8 mouse cellular contexts compared by ENCODE assay signal in genomic region chr2:60961281-60961680, GRCm38 (mm10). TPM values are rescaled to one million over a fixed set of nuclear protein-coding genes. Genes with fewer than 3 reads are reported as not detected.
DNase-seq lines count a peak whose midpoint lies in the region; ATAC-seq and TF ChIP-seq lines count a peak whose summit lies in the region.

No protein-coding gene starts in this region.

- peak overlapping the region; percentile 86 for H3K4me2 ChIP-seq in forebrain, embryonic 13.5 days
- H3K4me2 ChIP-seq in kidney, embryonic 14.5 days (replicated peaks; ENCODE audit: low read depth, low read length) = peak overlapping the region; percentile 59
- H3K4me2 ChIP-seq in midbrain, embryonic 16.5 days (ENCODE audit: low read length) = peak overlapping the region; percentile 67

- ATAC-seq in forebrain, embryonic 13.5 days = no peak
- no peak for ATAC-seq in kidney, embryonic 14.5 days (ENCODE audit: low FRiP score, low TSS enrichment)
- no peak for ATAC-seq in midbrain, embryonic 16.5 days

- no peak overlapping the region for H3K9ac ChIP-seq in forebrain, embryonic 13.5 days
- H3K9ac ChIP-seq in kidney, embryonic 14.5 days (ENCODE audit: low read depth, low read length) = peak overlapping the region; percentile 89; the same call in 1 of the 2 replicates
- H3K9ac ChIP-seq in midbrain, embryonic 16.5 days (ENCODE audit: low read depth, low read length) = peak overlapping the region; percentile 18; the same call in 1 of the 2 replicates

- peaks cover 26% of the 10 kb centered on the region; the same call in 1 of the 2 replicates for H3K27me3 ChIP-seq in forebrain, embryonic 13.5 days
- no peaks in the 10 kb centered on the region for H3K27me3 ChIP-seq in kidney, embryonic 14.5 days (ENCODE audit: control insufficient read depth, insufficient read depth, low read length)
- H3K27me3 ChIP-seq in midbrain, embryonic 16.5 days (ENCODE audit: control insufficient read depth, insufficient read depth, low read depth, low read length) = no peaks in the 10 kb centered on the region

- H3K27ac ChIP-seq in gastrocnemius, adult 2 months = peak overlapping the region; percentile 99
- H3K27ac ChIP-seq in forebrain, embryonic 13.5 days = no peak overlapping the region
- H3K27ac ChIP-seq in kidney, embryonic 14.5 days (ENCODE audit: low read depth, low read length) = peak overlapping the region; percentile 52; the same call in 1 of the 2 replicates
- no peak overlapping the region for H3K27ac ChIP-seq in midbrain, embryonic 16.5 days (ENCODE audit: low read length)

- H3K9me3 ChIP-seq in forebrain, embryonic 13.5 days (replicated peaks) = no peaks in the 10 kb centered on the region
- H3K9me3 ChIP-seq in kidney, embryonic 14.5 days (ENCODE audit: control insufficient read depth, low read length) = no peaks in the 10 kb centered on the region
- H3K9me3 ChIP-seq in midbrain, embryonic 16.5 days (replicated peaks; ENCODE audit: control insufficient read depth, low read length, poor library complexity, severe bottlenecking) = no peaks in the 10 kb centered on the region

- TF ChIP-seq CTCF in gastrocnemius, adult 2 months (IDR thresholded peaks at IDR 0.05) = no peak

- WGBS in forebrain, embryonic 13.5 days = 53% methylated on average over 5 of the region's 5 CpGs
- WGBS in kidney, embryonic 14.5 days = 31% methylated on average over 5 of the region's 5 CpGs
- WGBS in midbrain, embryonic 16.5 days = 57% methylated on average over 5 of the region's 5 CpGs

- H3K4me1 ChIP-seq in forebrain, embryonic 13.5 days = peaks cover 12% of the 10 kb centered on the region
- peaks cover 7% of the 10 kb centered on the region for H3K4me1 ChIP-seq in kidney, embryonic 14.5 days (ENCODE audit: control insufficient read depth, insufficient read depth, low read length)
- H3K4me1 ChIP-seq in midbrain, embryonic 16.5 days (ENCODE audit: control insufficient read depth, insufficient read depth, low read length) = 0 out of 2 replicates have a peak, but pooled peaks cover 2% of the 10 kb centered on the region

- peak overlapping the region; percentile 80 for H3K4me3 ChIP-seq in gastrocnemius, adult 2 months
- peak overlapping the region; percentile 68; the same call in 1 of the 2 replicates for H3K4me3 ChIP-seq in forebrain, embryonic 13.5 days
- peak overlapping the region; percentile 83 for H3K4me3 ChIP-seq in kidney, embryonic 14.5 days (ENCODE audit: low read length)
- peak overlapping the region; percentile 86 for H3K4me3 ChIP-seq in midbrain, embryonic 16.5 days (ENCODE audit: low read depth, low read length)

- intact Hi-C loops in gastrocnemius, adult 2 months (cut with DNase I) = loop anchor here (5.0 kb wide), 4 partner anchors 54 to 441 kb away; partner anchors contain the start of gene Itgb6

- DNase-seq in gastrocnemius, adult 2 months = no peak
- no peak for DNase-seq in gastrocnemius, postnatal 25 days
- DNase-seq in frontal cortex, postnatal 10 days (ENCODE audit: low spot score in 2 of 2) = no peak
- no peak for DNase-seq in gastrocnemius, adult 8-10 months (ENCODE audit: low spot score in 2 of 2)
- no peak for DNase-seq in urinary bladder, adult 2 months (ENCODE audit: low spot score)

- no peaks in the 10 kb centered on the region for H3K36me3 ChIP-seq in forebrain, embryonic 13.5 days (ENCODE audit: poor library complexity, severe bottlenecking)
- no peaks in the 10 kb centered on the region for H3K36me3 ChIP-seq in kidney, embryonic 14.5 days (ENCODE audit: control insufficient read depth, insufficient read depth, low read length)
- no peaks in the 10 kb centered on the region for H3K36me3 ChIP-seq in midbrain, embryonic 16.5 days (ENCODE audit: control insufficient read depth, insufficient read depth, low read length)

RNA-seq across cellular contexts. Expression of gene Rbms1, which starts 1.7 kb away (rescaled TPM):
- 10 to 100 TPM; 17.2 to 27.8 TPM for total RNA-seq in gastrocnemius, adult 2 months (2021)
- 10 to 100 TPM; 21.8 to 22.1 TPM for total RNA-seq in gastrocnemius, postnatal 25 days (2021)
- polyA plus RNA-seq in forebrain, embryonic 13.5 days (2015; fragmentation: Nextera tagmentation; extraction: Ambion mirVana) = 14.2 and 14.5 TPM in 2 replicates
- 107 and 115 TPM in 2 replicates for polyA plus RNA-seq in kidney, embryonic 14.5 days (2014; fragmentation: Nextera tagmentation; extraction: Ambion mirVana)
- 41.7 and 43.7 TPM in 2 replicates for polyA plus RNA-seq in midbrain, embryonic 16.5 days (2015; fragmentation: Nextera tagmentation; extraction: Ambion mirVana)
- 10 to 100 TPM; 10.2 to 19.1 (median 16.0) TPM for total RNA-seq in gastrocnemius, adult 8-10 months (2022)
- 50.3 and 56.1 TPM in 2 replicates for polyA plus RNA-seq in urinary bladder, adult 2 months (2012; rRNA removed)

Comparison
In these comparisons a context has a peak if more than half of its experiments do, and no peak if none do; other contexts are left out.
1. H3K27ac ChIP-seq: peak in gastrocnemius, adult 2 months (single experiment) and kidney, embryonic 14.5 days (single experiment); none in forebrain, embryonic 13.5 days (single experiment) and midbrain, embryonic 16.5 days (single experiment).
2. Peak in every context shown above with its lines, with median percentiles within 50 percentile points of each other: H3K4me3 ChIP-seq and H3K4me2 ChIP-seq.